Mouse (Mus musculus) cerebellum, adult 2 months (tissue): ENCODE measurements at regions not wholly inside any gene's neighbourhood (a gene's known extent, or its start where the extent isn't known, plus 50 kb on each side); places are given as distances from the start of the nearest gene placed in this dataset.

Source experiments
- CTCF ChIP-seq: fragments of 200-500 bp; IDR thresholded peaks from 2 replicates; pipeline ENCODE4 v1.5.1; 2011; ENCODE audit warnings: low read depth, mild to moderate bottlenecking, control low read depth, low read length, moderate library complexity, borderline replicate concordance; ENCODE audit not compliant: insufficient read depth
- POLR2A ChIP-seq: fragments of 200-500 bp; IDR thresholded peaks from 2 replicates; pipeline ENCODE4 v1.6.1; 2011; ENCODE audit warnings: low read length, control low read depth, borderline replicate concordance; ENCODE audit not compliant: insufficient read depth

GRCm38 (mm10) chr3:155485487-155485886 lies 392.3 kb downstream of the Lrriq3 start:
- no peak for TF ChIP-seq POLR2A
- TF ChIP-seq CTCF: no peak
